Mouse (Mus musculus) kidney, postnatal 10 days (tissue): ENCODE results near the gene Bcl2l2.

Experiments
- DNase-seq: peaks from one replicate; pipeline ENCODE4 v3.0.0; 2021; ENCODE audit warnings: mixed read lengths

Bcl2l2 gene

GRCm38 (mm10) chr14:54883154-54884021 is at the start of gene Bcl2l2, which contains the start of gene Gm20521:
Gene Bcl2l2 (plus strand): TSS chr14:54883377.
Gene Gm20521 (plus strand): TSS chr14:54883441.
- DNase-seq = peak; percentile 96

- DNase-seq = peak; percentile 18
Measured at GRCm38 (mm10) chr14:54843461-54843860, 39.7 kb upstream of the Bcl2l2 start.

- DNase-seq = no peak
Measured at GRCm38 (mm10) chr14:54855726-54856125, 27.5 kb upstream of the Bcl2l2 start.

- DNase-seq = no peak
Measured at GRCm38 (mm10) chr14:54856703-54857102, 26.5 kb upstream of the Bcl2l2 start.

- no peak for DNase-seq
Measured at GRCm38 (mm10) chr14:54857891-54858290, 25.3 kb upstream of the Bcl2l2 start.

- peak; percentile 80 for DNase-seq
Measured at GRCm38 (mm10) chr14:54860511-54860910, 22.7 kb upstream of the Bcl2l2 start.

GRCm38 (mm10) chr14:54863501-54864312 is 19.5 kb upstream of the Bcl2l2 start:
- DNase-seq = peak; percentile 97

GRCm38 (mm10) chr14:54864313-54865036 is 18.7 kb upstream of the Bcl2l2 start:
- no peak for DNase-seq

GRCm38 (mm10) chr14:54865626-54866025 is 17.6 kb upstream of the Bcl2l2 start:
- DNase-seq = no peak

GRCm38 (mm10) chr14:54866268-54866667 is 16.9 kb upstream of the Bcl2l2 start:
- no peak for DNase-seq

- no peak for DNase-seq
Measured at GRCm38 (mm10) chr14:54866936-54867335, 16.2 kb upstream of the Bcl2l2 start.

GRCm38 (mm10) chr14:54868026-54868425 is 15.2 kb upstream of the Bcl2l2 start:
- no peak for DNase-seq

GRCm38 (mm10) chr14:54870861-54871260 is 12.3 kb upstream of the Bcl2l2 start, which contains the start of gene Homez:
Gene Homez (minus strand): TSS chr14:54870961.
- no peak for DNase-seq

- DNase-seq = no peak
Measured at GRCm38 (mm10) chr14:54874165-54874564, 9.0 kb upstream of the Bcl2l2 start.

GRCm38 (mm10) chr14:54875844-54876538 is 7.2 kb upstream of the Bcl2l2 start:
- DNase-seq = no peak

GRCm38 (mm10) chr14:54876539-54877047 is 6.6 kb upstream of the Bcl2l2 start:
- peak; percentile 93 for DNase-seq

- peak; percentile 82 for DNase-seq
Measured at GRCm38 (mm10) chr14:54877048-54877715, 6.0 kb upstream of the Bcl2l2 start, which contains the start of gene Ppp1r3e. Gene Ppp1r3e (minus strand): TSS chr14:54877550.

- DNase-seq = peak; percentile 38
Measured at GRCm38 (mm10) chr14:54884022-54884712, 990 bp downstream of the Bcl2l2 start.

GRCm38 (mm10) chr14:54885309-54885708 is 2.1 kb downstream of the Bcl2l2 start:
- DNase-seq = no peak

- DNase-seq = no peak
Measured at GRCm38 (mm10) chr14:54892200-54892599, 9.0 kb downstream of the Bcl2l2 start, which contains the start of gene Pabpn1. Gene Pabpn1 (plus strand): TSS chr14:54892500.
